Mouse (Mus musculus) brain, adult 2 months (tissue): ENCODE measurements around the gene Gpr176.
A peak's percentile ranks its signal among the peaks of the same experiment; 100 is the strongest.
"Not testable (repeated sequence)": the region's sequence is repeated elsewhere in the genome, so short reads cannot be mapped to it uniquely, and the experiment has no call there.

ENCODE experiments used
- DNase-seq: peaks from one replicate; pipeline ENCODE4 v3.0.0; 2011; ENCODE audit warnings: low read depth, low spot score

The Gpr176 gene

GRCm38 (mm10) chr2:118301041-118301545 is 72.1 kb downstream of the Gpr176 start:
- DNase-seq = no peak

GRCm38 (mm10) chr2:118299981-118300380 is 73.2 kb downstream of the Gpr176 start:
- no peak for DNase-seq

- no peak for DNase-seq
Observed at GRCm38 (mm10) chr2:118298601-118299000, 74.6 kb downstream of the Gpr176 start.

- no peak for DNase-seq
Observed at GRCm38 (mm10) chr2:118297966-118298365, 75.3 kb downstream of the Gpr176 start.

- DNase-seq = peak; percentile 66
Observed at GRCm38 (mm10) chr2:118295505-118295904, 77.7 kb downstream of the Gpr176 start.

- DNase-seq = no peak
Observed at GRCm38 (mm10) chr2:118293583-118293982, 79.6 kb downstream of the Gpr176 start.

GRCm38 (mm10) chr2:118289066-118289460 is 84.2 kb downstream of the Gpr176 start:
- not testable (repeated sequence) for DNase-seq

- DNase-seq = peak; percentile 51
Observed at GRCm38 (mm10) chr2:118288326-118289065, 84.7 kb downstream of the Gpr176 start.

GRCm38 (mm10) chr2:118287678-118288077 is 85.5 kb downstream of the Gpr176 start:
- DNase-seq = peak; percentile 87

- DNase-seq = no peak
Observed at GRCm38 (mm10) chr2:118282467-118282866, 90.8 kb downstream of the Gpr176 start.

GRCm38 (mm10) chr2:118278249-118278648 is 95.0 kb downstream of the Gpr176 start:
- DNase-seq = peak; percentile 79

- no peak for DNase-seq
Observed at GRCm38 (mm10) chr2:118271606-118272005, 101.6 kb downstream of the Gpr176 start.

- peak; percentile 77 for DNase-seq
Observed at GRCm38 (mm10) chr2:118270213-118270612, 103.0 kb downstream of the Gpr176 start.

- DNase-seq = no peak
Observed at GRCm38 (mm10) chr2:118263914-118264201, 109.4 kb downstream of the Gpr176 start.

- peak; percentile 81 for DNase-seq
Observed at GRCm38 (mm10) chr2:118263151-118263913, 109.9 kb downstream of the Gpr176 start.

- DNase-seq = peak; percentile 86
Observed at GRCm38 (mm10) chr2:118262673-118263072, 110.5 kb downstream of the Gpr176 start.

- DNase-seq = no peak
Observed at GRCm38 (mm10) chr2:118259746-118260145, 113.5 kb downstream of the Gpr176 start.

GRCm38 (mm10) chr2:118257094-118257493 is 116.1 kb downstream of the Gpr176 start:
- DNase-seq = no peak

- peak; percentile 86 for DNase-seq
Observed at GRCm38 (mm10) chr2:118256621-118257053, 116.6 kb downstream of the Gpr176 start, which contains the start of gene Fsip1. Gene Fsip1, minus strand, starts transcription at chr2:118256966.

GRCm38 (mm10) chr2:118254516-118254915 is 118.7 kb downstream of the Gpr176 start:
- no peak for DNase-seq

- DNase-seq = no peak
Observed at GRCm38 (mm10) chr2:118248966-118249365, 124.3 kb downstream of the Gpr176 start.

- no peak for DNase-seq
Observed at GRCm38 (mm10) chr2:118248016-118248415, 125.2 kb downstream of the Gpr176 start.

GRCm38 (mm10) chr2:118245914-118246313 is 127.3 kb downstream of the Gpr176 start:
- DNase-seq = peak; percentile 87
